Mouse (Mus musculus) olfactory bulb, adult 2 months (tissue): ENCODE results near the gene Drd3.

Source experiments
- CTCF ChIP-seq: fragments of 200-500 bp; IDR thresholded peaks from 2 replicates; pipeline ENCODE4 v1.5.1; 2012; ENCODE audit warnings: low read depth, mild to moderate bottlenecking, low read length, moderate library complexity; ENCODE audit not compliant: insufficient read depth
- POLR2A ChIP-seq: fragments of 200-500 bp; IDR thresholded peaks from 2 replicates; pipeline ENCODE4 v1.6.1; 2012; ENCODE audit warnings: mild to moderate bottlenecking, low read depth, low read length, moderate library complexity; ENCODE audit not compliant: insufficient read depth

DNA sequence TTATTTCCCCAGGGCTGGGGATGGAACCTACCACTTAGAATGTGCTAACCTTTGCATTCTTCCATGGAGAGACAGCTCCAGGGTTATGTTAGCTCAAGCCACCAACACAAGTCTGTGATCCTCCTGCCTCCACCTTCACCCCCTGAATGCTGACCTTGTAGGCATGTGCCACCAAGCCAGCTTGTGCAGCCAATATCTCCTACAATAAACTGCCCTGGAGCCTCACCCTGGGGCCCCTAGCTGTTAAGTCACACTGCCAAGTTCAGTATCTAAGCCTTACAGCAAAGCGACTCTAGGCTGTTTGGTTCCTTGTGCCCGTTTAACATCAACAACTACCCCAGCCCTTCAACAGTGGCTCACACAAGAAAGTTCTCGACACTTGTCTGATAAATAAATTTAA lies 47.3 kb downstream of the Drd3 start:
- TF ChIP-seq CTCF (no peak), POLR2A (no peak)
